Mouse (Mus musculus) c-Kit-positive CD71-positive TER-119-positive erythroid progenitor cells, embryonic 14.5 days (primary cell): ENCODE data around the gene Galnt14.
A peak's percentile ranks its signal among the peaks of the same experiment; 100 is the strongest.

Source experiments
- DNase-seq: peaks from one replicate; pipeline ENCODE4 v3.0.0-alpha.2; 2013; ENCODE audit warnings: low spot score

Galnt14 gene

DNA sequence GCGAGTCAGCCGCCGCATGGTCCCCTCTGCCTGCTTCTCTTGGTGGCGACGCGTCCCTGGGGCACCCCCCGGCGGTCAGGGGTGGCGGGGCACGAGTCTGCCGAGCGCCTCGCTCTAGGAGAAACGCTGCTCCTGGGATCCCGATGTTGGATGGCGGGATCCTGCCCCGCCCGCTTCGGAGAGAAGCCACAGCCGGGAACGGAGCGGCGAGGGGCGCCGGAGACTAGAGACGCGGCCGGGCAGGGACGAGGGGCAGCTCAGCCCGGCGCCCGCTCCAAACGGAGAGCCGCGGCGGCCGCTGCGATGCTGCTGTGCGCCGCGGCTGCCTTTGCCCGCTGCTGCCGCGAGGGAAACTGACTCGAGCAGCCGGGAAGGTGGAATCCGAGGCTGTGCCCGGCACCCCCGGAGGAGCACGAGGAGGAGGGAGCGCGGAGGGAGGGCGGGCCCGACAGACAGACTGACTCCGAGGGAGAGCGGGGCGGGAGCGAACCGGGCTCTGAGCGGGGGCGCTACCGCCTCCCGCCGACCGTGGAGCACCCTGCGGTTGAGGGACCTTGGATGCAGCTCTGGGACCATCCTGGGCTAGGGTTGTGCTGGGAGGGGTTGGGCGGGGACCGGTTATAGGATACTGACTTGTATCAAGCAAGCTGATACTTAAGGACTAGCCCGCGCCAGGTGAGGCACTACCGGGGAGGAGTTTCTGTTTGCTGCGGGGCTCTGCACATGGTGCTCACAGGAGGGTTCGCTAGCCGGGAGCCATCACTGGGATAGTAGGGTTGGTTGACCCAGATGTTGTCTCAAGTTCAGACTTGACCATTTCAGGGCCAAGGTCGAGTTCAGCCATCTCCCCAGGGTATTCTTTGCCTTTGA, at the start of gene Galnt14:
Gene Galnt14 (minus strand): TSS at position 412 of the 870 bp plus-strand sequence.
- no peak for DNase-seq

- DNase-seq, result peak; percentile 17
Measured at GRCm38 (mm10) chr17:73743681-73744311, 33.5 kb upstream of the Galnt14 start.

- DNase-seq, result no peak
Measured at GRCm38 (mm10) chr17:73723885-73724682, 13.8 kb upstream of the Galnt14 start.

DNA sequence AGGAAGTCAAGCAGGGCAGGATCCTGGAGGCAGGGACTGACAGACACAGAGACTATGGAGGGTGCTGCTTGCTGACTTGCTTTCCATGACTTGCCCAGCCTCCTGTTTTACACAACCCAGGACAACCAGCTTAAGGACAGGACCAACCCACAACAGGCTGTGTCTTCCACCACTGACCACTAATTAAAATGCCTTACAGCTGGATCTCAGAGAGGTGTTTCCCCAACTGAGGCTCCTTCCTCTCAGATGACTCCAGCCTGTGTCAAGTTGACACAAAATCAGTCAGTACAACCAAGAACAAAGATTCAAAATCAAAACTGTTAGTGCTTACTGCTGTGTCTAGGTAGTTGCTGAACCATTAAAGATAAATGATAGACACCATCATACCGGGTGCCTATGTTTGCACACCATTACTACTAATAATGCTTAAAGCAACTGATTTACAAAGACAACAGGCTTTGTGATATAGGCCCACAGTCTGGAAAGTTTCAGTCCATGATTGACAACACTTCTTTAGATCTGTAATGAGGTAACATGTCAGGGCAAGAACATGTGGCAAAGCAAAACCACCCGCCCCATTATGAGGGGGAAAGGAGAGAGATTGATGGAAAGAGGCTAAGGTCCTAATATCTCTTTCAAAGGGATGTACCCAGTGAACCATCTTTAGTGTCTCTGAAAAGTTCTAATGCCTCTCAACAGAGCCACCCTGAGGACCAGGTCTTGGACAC, 8.9 kb upstream of the Galnt14 start:
- no peak for DNase-seq

DNA sequence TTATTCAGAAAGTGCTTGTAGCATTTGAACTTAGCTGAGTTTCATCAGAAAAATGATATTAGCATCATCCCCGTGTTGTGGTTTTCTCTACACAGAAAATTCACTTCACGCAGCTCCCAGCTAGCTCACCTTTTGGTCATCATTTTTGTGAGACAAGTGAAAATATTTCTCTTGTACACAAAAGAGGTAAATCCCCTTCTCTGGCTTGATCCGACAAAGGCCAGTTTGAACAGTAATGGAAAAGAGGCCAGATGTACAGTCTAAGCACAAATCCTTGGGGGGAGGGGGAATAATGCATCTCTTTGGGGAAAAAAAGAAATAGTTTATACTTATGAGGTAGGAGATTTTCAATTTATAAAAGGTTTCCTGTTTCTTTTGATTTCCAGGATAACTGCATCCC, 6.4 kb upstream of the Galnt14 start:
- DNase-seq, result no peak

GRCm38 (mm10) chr17:73714440-73715221, 4.4 kb upstream of the Galnt14 start:
- DNase-seq, result no peak

- DNase-seq, result no peak
Measured at GRCm38 (mm10) chr17:73713347-73713746, 3.1 kb upstream of the Galnt14 start.

GRCm38 (mm10) chr17:73711919-73712318, 1.7 kb upstream of the Galnt14 start:
- DNase-seq, result no peak

- no peak for DNase-seq
Measured at GRCm38 (mm10) chr17:73709131-73710041, 867 bp downstream of the Galnt14 start.

GRCm38 (mm10) chr17:73708451-73708850, 1.8 kb downstream of the Galnt14 start:
- DNase-seq, result no peak

GRCm38 (mm10) chr17:73703571-73703970, 6.7 kb downstream of the Galnt14 start:
- DNase-seq, result no peak

GRCm38 (mm10) chr17:73701016-73701415, 9.2 kb downstream of the Galnt14 start:
- DNase-seq, result no peak

DNA sequence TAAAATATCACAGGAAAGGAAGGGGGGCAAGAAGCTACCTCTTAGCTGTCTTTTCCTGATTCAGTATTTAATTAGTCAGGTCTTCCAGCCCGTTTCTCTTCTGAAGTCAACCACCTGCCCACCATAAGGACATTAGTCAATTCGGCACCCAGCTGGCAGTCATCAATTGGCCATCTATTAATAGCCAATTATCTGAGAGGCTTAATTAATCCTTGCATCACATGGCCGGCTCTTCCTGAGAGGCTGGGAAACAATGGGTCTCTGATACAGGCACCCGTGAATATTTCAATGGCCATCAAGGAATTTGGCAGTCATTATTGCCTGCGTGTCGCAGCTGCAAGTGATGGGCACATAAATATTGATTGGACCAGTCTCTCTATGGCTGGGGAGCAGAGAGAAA, 10.4 kb downstream of the Galnt14 start:
- no peak for DNase-seq

GRCm38 (mm10) chr17:73694206-73694952, 15.9 kb downstream of the Galnt14 start:
- no peak for DNase-seq

DNA sequence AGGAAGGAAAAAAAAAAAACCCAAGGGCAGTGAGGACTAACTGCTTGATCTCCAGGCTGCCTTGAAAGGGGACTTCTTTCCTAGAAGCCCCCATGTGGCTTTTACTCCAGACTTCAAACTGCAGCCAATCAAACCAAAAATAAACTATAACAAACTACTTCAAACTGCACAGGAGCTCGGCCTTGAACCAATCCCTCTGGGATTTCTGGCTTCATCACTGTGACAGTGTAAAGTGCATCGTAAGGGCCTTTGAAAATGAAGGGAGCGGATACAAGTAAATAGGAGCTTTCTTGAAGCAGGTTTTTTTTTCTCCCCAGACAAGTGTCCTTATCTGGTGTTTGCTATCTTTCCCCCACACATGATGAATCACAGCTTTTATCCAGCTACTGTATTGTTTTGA, 22.0 kb downstream of the Galnt14 start:
- no peak for DNase-seq

- no peak for DNase-seq
Measured at GRCm38 (mm10) chr17:73686292-73686691, 24.0 kb downstream of the Galnt14 start.

DNA sequence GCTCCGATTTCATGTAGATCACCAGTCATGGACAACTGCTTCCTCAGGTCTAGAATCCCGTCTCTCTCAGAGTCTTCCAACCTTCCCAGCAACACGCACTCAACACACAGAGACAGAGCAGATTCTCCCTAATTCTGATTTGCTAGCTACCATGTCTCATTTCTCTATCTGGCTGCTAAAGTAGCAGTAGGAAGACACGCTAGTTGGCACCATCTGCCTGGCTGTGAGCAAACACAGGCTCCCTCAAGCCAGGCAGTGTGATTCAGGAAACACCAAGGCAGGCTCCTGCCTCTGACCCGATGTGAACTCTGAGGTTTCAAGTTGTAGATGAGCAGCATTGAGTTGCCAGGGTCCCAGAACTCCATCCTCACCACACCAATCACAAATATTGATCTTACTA, 25.5 kb downstream of the Galnt14 start:
- DNase-seq, result no peak

DNA sequence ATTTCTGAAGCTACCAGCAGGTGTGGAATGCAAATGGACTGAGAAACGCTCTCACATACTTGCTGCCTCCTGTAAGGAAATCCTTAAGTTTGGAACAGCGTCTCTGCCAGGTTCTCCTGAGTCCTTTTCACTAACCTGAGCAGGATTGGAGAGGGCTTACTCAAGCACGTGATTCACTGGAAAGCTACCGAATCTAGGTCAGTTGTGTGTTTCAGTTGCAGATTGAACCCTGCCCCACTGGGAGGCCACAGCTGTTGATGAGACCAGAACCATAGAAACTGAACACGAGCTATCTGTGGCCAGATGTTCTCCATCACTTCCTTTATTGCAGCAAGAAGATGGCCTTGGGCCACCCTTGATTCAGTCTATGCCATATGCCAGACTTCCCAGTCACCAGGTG, 38.3 kb downstream of the Galnt14 start:
- no peak for DNase-seq

GRCm38 (mm10) chr17:73670048-73670447, 40.2 kb downstream of the Galnt14 start:
- no peak for DNase-seq
